Mouse (Mus musculus) limb, embryonic 10.5 days (tissue): ENCODE measurements around the gene Clec16a. TPM values are rescaled to one million over a fixed set of nuclear protein-coding genes. Genes with fewer than 3 reads are reported as not detected.

Experiments
- DNase-seq: peaks from one replicate; pipeline ENCODE4 v3.0.0-alpha.2; 2017; ENCODE audit warnings: low spot score
- H3K27ac ChIP-seq: fragments of 300-500 bp; sonication (generic); 2 replicates; pipeline ENCODE4 v1.5.1; 2016; ENCODE audit warnings: mild to moderate bottlenecking
- H3K27me3 ChIP-seq: fragments of 300-500 bp; sonication (generic); 2 replicates; pipeline ENCODE4 v1.6.1; 2016; ENCODE audit warnings: low read depth, mild to moderate bottlenecking; ENCODE audit not compliant: poor library complexity, severe bottlenecking
- H3K36me3 ChIP-seq: fragments of 300-500 bp; sonication (generic); 2 replicates; pipeline ENCODE4 v1.6.1; 2016; ENCODE audit warnings: mild to moderate bottlenecking, moderate library complexity
- H3K4me1 ChIP-seq: fragments of 300-500 bp; sonication (generic); 2 replicates; pipeline ENCODE4 v1.6.1; 2016
- H3K4me3 ChIP-seq: fragments of 300-500 bp; sonication (generic); 2 replicates; pipeline ENCODE4 v1.5.1; 2016; ENCODE audit warnings: mild to moderate bottlenecking, moderate library complexity
- H3K9me3 ChIP-seq: fragments of 300-500 bp; sonication (generic); replicated peaks from 2 replicates; pipeline ENCODE4 v1.6.1; 2016; ENCODE audit warnings: mild to moderate bottlenecking
- WGBS: fragments of 180-500 bp; shearing (Covaris S2); methylation state at CpG from one replicate; pipeline ENCODE4 v1.1.7; 2016; 5-methylcytosine and 5-hydroxymethylcytosine counted together
- polyA plus RNA-seq: library from polyadenylated mRNA; unstranded; fragments of >200 nt; fragmentation: Nextera tagmentation; extraction: Ambion mirVana; gene quantifications from 2 replicates; pipeline ENCODE4 v1.2.1, GENCODE M21; 2016

Gene Clec16a
- polyA plus RNA-seq, 1 experiment from 2014 or later, result 27.0 TPM

GRCm38 (mm10) chr16:10663890-10664731 is 119.0 kb downstream of the Clec16a start:
- H3K27ac ChIP-seq, result no peak overlapping the region
- no peaks in the 10 kb centered on the region for H3K36me3 ChIP-seq
- 90% methylated on average over 12 of the region's 12 CpGs for WGBS
- H3K27me3 ChIP-seq, result no peaks in the 10 kb centered on the region
- no peak overlapping the region for H3K4me3 ChIP-seq
- H3K4me1 ChIP-seq, result peaks cover 26% of the 10 kb centered on the region
- no peak for DNase-seq
- H3K9me3 ChIP-seq, result no peaks in the 10 kb centered on the region

GRCm38 (mm10) chr16:10664921-10665894 is 120.1 kb downstream of the Clec16a start:
- Histone ChIP-seq H3K27ac (peak overlapping the region; percentile 43), H3K36me3 (no peaks in the 10 kb centered on the region), H3K4me3 (no peak overlapping the region), H3K9me3 (no peaks in the 10 kb centered on the region), H3K27me3 (no peaks in the 10 kb centered on the region), H3K4me1 (peaks cover 35% of the 10 kb centered on the region)
- peak; percentile 41 for DNase-seq
- WGBS, result 43% methylated on average over 12 of the region's 12 CpGs

DNA sequence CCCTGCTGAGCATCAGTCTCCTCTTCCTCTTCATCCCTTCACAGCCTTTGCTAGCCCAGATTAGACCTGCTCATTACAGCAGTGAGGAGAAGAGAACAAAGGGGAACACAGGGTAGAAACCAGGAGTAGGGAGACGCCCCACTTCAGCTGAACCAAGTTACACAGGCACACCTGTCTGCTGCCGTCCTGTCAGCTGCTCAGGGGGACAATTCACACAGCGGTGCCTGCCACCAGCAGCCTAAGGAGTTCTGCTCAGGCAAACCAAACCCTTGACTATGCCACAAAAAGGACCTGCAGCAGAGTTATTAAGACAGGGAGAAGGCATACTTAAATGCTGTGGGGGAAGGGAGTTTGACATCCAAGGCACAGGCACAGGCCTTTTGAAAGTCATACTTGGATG is 121.6 kb downstream of the Clec16a start:
- H3K27ac ChIP-seq, result no peak overlapping the region
- no peaks in the 10 kb centered on the region for H3K27me3 ChIP-seq
- H3K36me3 ChIP-seq, result no peaks in the 10 kb centered on the region
- WGBS, result 80% methylated on average over 3 of the region's 3 CpGs
- peaks cover 35% of the 10 kb centered on the region for H3K4me1 ChIP-seq
- no peak overlapping the region for H3K4me3 ChIP-seq
- DNase-seq, result no peak
- no peaks in the 10 kb centered on the region for H3K9me3 ChIP-seq

GRCm38 (mm10) chr16:10668453-10668852 is 123.3 kb downstream of the Clec16a start:
- H3K9me3 ChIP-seq, result no peaks in the 10 kb centered on the region
- WGBS, result 68% methylated on average over 8 of the region's 8 CpGs
- H3K27me3 ChIP-seq, result no peaks in the 10 kb centered on the region
- H3K4me1 ChIP-seq, result peaks cover 40% of the 10 kb centered on the region
- H3K36me3 ChIP-seq, result no peaks in the 10 kb centered on the region
- no peak overlapping the region for H3K4me3 ChIP-seq
- H3K27ac ChIP-seq, result peak overlapping the region; percentile 46; the same call in 1 of the 2 replicates
- DNase-seq, result peak; percentile 43

- Histone ChIP-seq H3K4me1 (peaks cover 47% of the 10 kb centered on the region), H3K27ac (no peak overlapping the region), H3K27me3 (no peaks in the 10 kb centered on the region), H3K9me3 (no peaks in the 10 kb centered on the region), H3K4me3 (no peak overlapping the region), H3K36me3 (no peaks in the 10 kb centered on the region)
- DNase-seq, result no peak
- 81% methylated on average over 7 of the region's 7 CpGs for WGBS
Measured at GRCm38 (mm10) chr16:10668991-10669703, 124.0 kb downstream of the Clec16a start.

GRCm38 (mm10) chr16:10669936-10670335 is 124.8 kb downstream of the Clec16a start:
- H3K27me3 ChIP-seq, result no peaks in the 10 kb centered on the region
- peaks cover 49% of the 10 kb centered on the region for H3K4me1 ChIP-seq
- WGBS, result 77% methylated on average over 3 of the region's 3 CpGs
- no peaks in the 10 kb centered on the region for H3K9me3 ChIP-seq
- no peak overlapping the region for H3K27ac ChIP-seq
- H3K4me3 ChIP-seq, result no peak overlapping the region
- H3K36me3 ChIP-seq, result no peaks in the 10 kb centered on the region
- DNase-seq, result no peak

DNA sequence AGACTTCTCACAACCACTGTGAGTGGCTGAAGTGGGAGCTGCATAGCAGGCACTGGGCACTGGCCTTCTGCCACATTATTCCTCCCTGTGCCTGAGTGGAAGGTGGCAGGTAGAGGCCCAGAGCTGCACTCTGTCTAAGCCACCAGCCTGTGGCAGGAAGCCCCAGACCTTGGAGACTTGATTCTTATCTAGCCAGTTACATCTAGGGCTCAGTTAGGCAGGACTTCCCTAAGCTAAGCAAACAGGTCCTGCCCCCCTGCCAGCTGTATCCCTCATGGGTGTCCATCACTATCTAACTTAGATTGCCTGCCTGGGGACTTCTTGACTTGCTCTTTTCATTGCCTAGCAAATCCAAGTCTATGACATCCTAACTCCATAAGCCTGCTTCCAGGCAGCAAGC is 127.4 kb downstream of the Clec16a start:
- H3K4me3 ChIP-seq, result no peak overlapping the region
- no peaks in the 10 kb centered on the region for H3K36me3 ChIP-seq
- 0 out of 2 replicates have a peak overlapping the region, but pooled peaks have one; percentile 14 for H3K27ac ChIP-seq
- no peaks in the 10 kb centered on the region for H3K9me3 ChIP-seq
- no peak for DNase-seq
- peaks cover 38% of the 10 kb centered on the region for H3K4me1 ChIP-seq
- no peaks in the 10 kb centered on the region for H3K27me3 ChIP-seq

DNA sequence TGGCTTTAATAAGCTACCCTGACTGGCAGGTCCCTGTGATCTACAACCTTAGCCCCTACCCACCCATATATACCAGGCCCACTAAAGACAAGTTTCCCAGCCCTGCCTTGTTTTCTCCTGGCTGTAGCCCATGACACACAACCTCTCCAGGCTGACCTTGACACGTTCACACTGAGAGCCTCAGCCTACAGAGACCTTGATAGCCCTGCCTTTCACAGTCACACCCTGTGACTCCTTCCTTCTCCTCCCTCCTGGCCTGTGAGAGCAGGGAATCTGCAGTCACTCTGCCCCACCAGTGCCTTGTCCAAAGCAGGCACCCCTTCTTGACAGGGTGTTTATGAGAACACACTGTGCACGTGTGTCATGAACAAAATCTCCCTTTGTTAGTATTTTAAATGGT is 128.9 kb downstream of the Clec16a start:
- 53% methylated on average over 2 of the region's 2 CpGs for WGBS
- Histone ChIP-seq H3K27me3 (no peaks in the 10 kb centered on the region), H3K27ac (peak overlapping the region; percentile 46; the same call in 1 of the 2 replicates), H3K4me3 (no peak overlapping the region), H3K36me3 (no peaks in the 10 kb centered on the region), H3K4me1 (peaks cover 31% of the 10 kb centered on the region), H3K9me3 (no peaks in the 10 kb centered on the region)
- no peak for DNase-seq

- DNase-seq, result no peak
- Histone ChIP-seq H3K36me3 (no peaks in the 10 kb centered on the region), H3K27ac (no peak overlapping the region), H3K27me3 (no peaks in the 10 kb centered on the region), H3K4me1 (peaks cover 26% of the 10 kb centered on the region), H3K9me3 (no peaks in the 10 kb centered on the region), H3K4me3 (no peak overlapping the region)
- whole genome bisulfite sequencing, result 59% methylated on average over 2 of the region's 2 CpGs
Measured at GRCm38 (mm10) chr16:10674957-10675356, 129.8 kb downstream of the Clec16a start.

GRCm38 (mm10) chr16:10675612-10676011 is 130.5 kb downstream of the Clec16a start:
- H3K27ac ChIP-seq, result no peak overlapping the region

DNA sequence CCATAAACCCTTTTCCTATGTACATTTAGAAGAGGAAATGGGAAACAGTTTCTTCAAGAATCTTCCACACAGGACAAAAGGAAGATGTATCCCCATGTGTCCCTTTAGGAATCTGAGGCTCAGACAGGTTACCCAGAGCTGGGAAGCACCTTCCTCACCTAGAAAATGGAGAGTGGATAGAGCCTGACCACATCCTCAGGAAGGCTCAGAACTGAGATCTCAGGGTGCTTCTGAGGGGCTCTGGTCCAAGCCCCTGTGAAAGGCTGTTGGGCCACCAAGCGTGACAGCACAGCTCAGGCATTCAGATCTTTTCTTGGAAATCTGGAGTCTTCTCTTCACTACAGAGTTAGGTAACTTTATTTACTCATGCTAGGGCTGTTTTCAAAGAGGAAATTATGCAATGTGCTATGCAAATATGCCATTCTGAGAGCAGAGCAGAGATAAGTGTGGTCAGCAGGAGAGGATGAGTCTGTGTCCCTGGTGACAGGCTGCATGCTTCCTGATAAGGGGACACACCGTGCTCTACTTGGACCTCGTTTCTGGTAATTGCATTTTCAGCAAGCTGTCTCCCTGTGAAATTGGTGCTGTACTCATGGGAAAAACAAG is 131.4 kb downstream of the Clec16a start:
- Histone ChIP-seq H3K4me1 (peaks cover 25% of the 10 kb centered on the region), H3K27me3 (no peaks in the 10 kb centered on the region), H3K9me3 (no peaks in the 10 kb centered on the region), H3K4me3 (no peak overlapping the region), H3K36me3 (no peaks in the 10 kb centered on the region), H3K27ac (no peak overlapping the region)
- 69% methylated on average over 3 of the region's 3 CpGs for WGBS
- no peak for DNase-seq

More at GRCm38 (mm10) chr16:10675612-10676011, 130.5 kb downstream of the Clec16a start:
- Histone ChIP-seq H3K4me3 (no peak overlapping the region), H3K4me1 (peaks cover 25% of the 10 kb centered on the region), H3K9me3 (no peaks in the 10 kb centered on the region), H3K27me3 (no peaks in the 10 kb centered on the region), H3K36me3 (no peaks in the 10 kb centered on the region)
- no peak for DNase-seq
- WGBS, result 86% methylated on average over 1 of the region's 1 CpGs

DNA sequence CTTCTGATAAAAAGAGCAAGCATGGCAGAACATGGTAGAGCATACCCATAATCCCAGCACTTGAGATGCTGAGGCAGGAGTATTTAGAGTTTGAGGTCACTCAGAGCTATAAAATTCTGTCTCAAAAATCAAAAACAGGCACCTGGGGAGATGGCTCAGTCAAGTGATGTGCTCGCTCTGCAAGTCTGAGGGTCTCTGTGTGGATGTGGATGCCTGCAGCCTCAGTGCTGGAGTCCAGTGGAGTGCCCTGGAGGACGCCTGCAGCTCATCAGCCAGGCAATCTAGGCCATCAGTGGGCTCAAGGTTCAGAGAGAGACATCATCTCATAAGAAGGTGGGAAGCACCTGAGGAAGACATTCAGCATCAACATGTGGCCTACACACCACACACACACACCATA is 137.4 kb downstream of the Clec16a start:
- H3K36me3 ChIP-seq, result no peaks in the 10 kb centered on the region
- WGBS, result 82% methylated on average over 2 of the region's 2 CpGs
- H3K27ac ChIP-seq, result no peak overlapping the region
- H3K27me3 ChIP-seq, result no peaks in the 10 kb centered on the region
- H3K4me1 ChIP-seq, result peaks cover 3% of the 10 kb centered on the region; the same call in 1 of the 2 replicates
- H3K4me3 ChIP-seq, result no peak overlapping the region
- no peaks in the 10 kb centered on the region for H3K9me3 ChIP-seq
- no peak for DNase-seq
